Mouse (Mus musculus): Measurements from ENCODE around the gene Dnajb5. TPM values are rescaled to one million over a fixed set of nuclear protein-coding genes. Genes with fewer than 3 reads are reported as not detected.

The Dnajb5 gene
- total RNA-seq (2023): 10 to 100 TPM; 14.3 to 14.6 TPM

DNA sequence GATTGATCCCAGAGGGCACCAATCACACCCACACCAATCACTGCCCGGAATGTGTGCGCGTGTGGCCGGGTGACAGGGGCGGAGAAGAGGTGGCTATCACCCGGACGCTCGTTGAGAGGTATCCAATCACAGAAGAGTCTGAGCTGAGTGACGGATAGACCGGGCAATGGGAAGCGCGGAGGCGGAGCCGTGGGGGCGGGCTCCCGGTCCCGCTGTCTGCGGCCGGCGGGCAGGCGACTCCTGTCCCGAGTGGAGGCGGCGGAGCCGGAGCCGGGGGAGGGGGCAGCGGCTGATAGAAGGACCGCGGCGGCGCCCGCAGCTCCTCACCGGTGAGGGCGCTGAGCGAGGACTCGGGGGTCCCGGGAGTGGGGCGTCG is at the start of gene Dnajb5:
Gene Dnajb5, plus strand, starts transcription at position 139 of the 376 bp plus-strand sequence.

DNA sequence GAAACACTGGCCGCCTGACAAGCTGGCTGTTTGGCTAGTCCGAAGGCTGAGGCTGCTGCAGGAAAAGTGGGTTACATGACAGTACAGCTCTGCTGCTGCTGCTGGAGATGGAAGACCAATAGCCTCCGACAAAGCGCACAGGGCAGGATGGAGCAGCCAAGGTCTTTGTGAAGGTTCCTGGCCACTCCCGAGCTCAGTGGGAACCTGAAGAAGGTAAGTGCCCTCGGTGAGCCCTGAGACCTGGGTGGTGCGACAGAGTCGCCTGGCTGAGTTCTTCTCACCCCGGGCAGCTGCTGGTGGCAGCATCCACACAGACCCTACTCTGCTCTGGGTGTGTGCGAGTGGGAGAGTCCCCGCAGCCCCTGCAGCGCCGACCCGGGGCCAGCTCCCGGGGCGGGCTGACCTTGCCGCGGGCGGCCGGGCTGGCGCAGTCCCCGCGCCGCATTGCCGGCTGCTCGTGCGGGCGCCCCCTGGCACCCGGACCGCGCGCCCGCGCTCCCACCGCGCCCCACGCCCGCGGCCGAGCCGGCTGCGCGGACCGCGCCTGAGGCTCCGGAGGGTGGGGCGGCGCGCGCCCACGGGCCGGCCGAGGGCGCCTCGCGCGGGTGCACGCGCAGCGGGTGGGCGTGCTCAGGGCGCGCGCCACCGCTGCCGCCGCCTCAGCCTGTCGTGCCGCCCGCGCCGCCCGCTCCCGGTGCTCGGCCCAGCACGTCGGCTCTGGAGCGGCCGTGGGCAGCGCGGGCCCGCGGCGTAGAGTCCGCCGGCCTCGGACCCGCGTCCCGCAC is 32.8 kb upstream of the Dnajb5 start, which contains the start of gene Phf24:
Gene Phf24, plus strand, starts transcription at position 44 of the 785 bp plus-strand sequence.

DNA sequence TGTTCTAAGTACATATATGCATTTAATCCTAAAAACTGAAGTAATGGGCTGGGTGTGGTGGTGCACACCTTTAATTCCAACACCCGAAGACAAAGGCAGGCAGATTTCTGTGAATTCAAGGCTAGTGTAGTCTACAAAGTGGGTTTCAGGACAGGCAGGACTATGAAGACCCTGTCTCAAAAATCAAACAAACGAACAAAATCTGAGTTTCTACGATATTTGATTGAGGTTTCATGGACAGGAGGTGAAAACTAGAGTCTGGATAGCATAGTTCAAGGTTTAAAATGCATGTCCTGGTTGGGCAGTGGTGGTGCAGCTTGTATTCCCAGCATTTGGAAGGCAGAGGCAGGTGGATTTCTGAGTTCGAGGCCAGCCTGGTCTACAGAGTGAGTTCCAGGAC is 19.7 kb downstream of the Dnajb5 start, which contains the start of gene 1700022I11Rik:
Gene 1700022I11Rik, plus strand, starts transcription at position 301 of the 400 bp plus-strand sequence.

GRCm38 (mm10) chr4:43000141-43000986 is 50.8 kb downstream of the Dnajb5 start, which contains the start of gene Vcp:
TSS of gene Vcp (minus strand) at chr4:43000507.

Other genes starting within 250 kb of the Dnajb5 start
- gene 4930578G10Rik, start 214.3 kb upstream of the Dnajb5 start, total RNA-seq (2023): not detected
- not detected for gene Ccl19, start 193.2 kb upstream of the Dnajb5 start, total RNA-seq (2023)
- gene Ccl21a, start 175.8 kb upstream of the Dnajb5 start, total RNA-seq (2023): not detected
- gene Fam205a1, start 95.9 kb upstream of the Dnajb5 start, total RNA-seq (2023): not detected
- not detected for gene Gm12394, start 93.0 kb upstream of the Dnajb5 start, total RNA-seq (2023)
- not detected for gene Fam205c, start 75.6 kb upstream of the Dnajb5 start, total RNA-seq (2023)
- not detected for gene Phf24, start 33.2 kb upstream of the Dnajb5 start, total RNA-seq (2023)
- gene 1700022I11Rik, start 19.8 kb downstream of the Dnajb5 start, total RNA-seq (2023): not detected
- gene Vcp, start 50.7 kb downstream of the Dnajb5 start, total RNA-seq (2023): 100 to 1,000 TPM; 115 to 119 TPM
- gene Fancg, start 60.7 kb downstream of the Dnajb5 start, total RNA-seq (2023): 10 to 100 TPM; 18.4 to 23.1 TPM
- gene Pigo, start 76.0 kb downstream of the Dnajb5 start, total RNA-seq (2023): 10 to 100 TPM; 11.7 to 12.1 TPM
- gene Stoml2, start 81.9 kb downstream of the Dnajb5 start, total RNA-seq (2023): 10 to 100 TPM; 61.5 to 64.6 TPM
- gene Fam214b, start 96.4 kb downstream of the Dnajb5 start, total RNA-seq (2023): 10 to 100 TPM; 54.2 to 74.8 TPM
- gene Unc13b, start 109.1 kb downstream of the Dnajb5 start, total RNA-seq (2023): 1 to 10 TPM; 2.9 to 3.3 TPM